Mouse (Mus musculus) CH12.LX (cell line): ENCODE data around the gene Mdga1. TPM values are rescaled to one million over a fixed set of nuclear protein-coding genes. Genes with fewer than 3 reads are reported as not detected.
A peak's percentile ranks its signal among the peaks of the same experiment; 100 is the strongest.

Source experiments
- DNase-seq: peaks from one replicate; pipeline ENCODE4 v3.0.0-alpha.2; 2013; ENCODE audit errors: extremely low read depth
- H3K27ac ChIP-seq: 2 replicates; pipeline ENCODE4 v1.5.1; 2012; ENCODE audit warnings: low read depth, mild to moderate bottlenecking, control low read depth, moderate library complexity; ENCODE audit not compliant: insufficient read depth
- H3K27me3 ChIP-seq: replicated peaks from 2 replicates; pipeline ENCODE3; 2012; ENCODE audit warnings: inconsistent platforms
- H3K36me3 ChIP-seq, 2 experiments: replicated peaks in 1 of 2; 2 replicates each; pipeline versions ENCODE3 to v1.6.1; 2012; ENCODE audit warnings: inconsistent platforms in 1 of 2, low read length in 1 of 2, mild to moderate bottlenecking in 1 of 2, mixed read lengths in 1 of 2, moderate library complexity in 1 of 2; ENCODE audit not compliant: control insufficient read depth in 1 of 2, insufficient read depth in 1 of 2
- H3K4me1 ChIP-seq, 2 experiments: 2 replicates each; pipeline ENCODE4 v1.6.1; 2012; ENCODE audit warnings: inconsistent platforms in 1 of 2, moderate library complexity in 1 of 2; ENCODE audit not compliant: insufficient read depth in 2 of 2, control insufficient read depth in 1 of 2
- H3K4me2 ChIP-seq: 2 replicates; pipeline ENCODE4 v1.6.1; 2012; ENCODE audit warnings: low read depth, mild to moderate bottlenecking, control low read depth; ENCODE audit not compliant: poor library complexity, insufficient read depth, severe bottlenecking
- H3K4me3 ChIP-seq, 3 experiments: fragments of 150-350 bp in 1 of 3; sonication (generic) in 1 of 3; replicated peaks in 1 of 3; 2 replicates each; pipeline versions ENCODE3 to v1.5.1; 2011 to 2012; ENCODE audit warnings: low read depth in 2 of 3, low read length in 2 of 3, mild to moderate bottlenecking in 2 of 3, moderate library complexity in 2 of 3, control low read depth in 1 of 3, improper control_type of control experiment in 1 of 3, inconsistent platforms in 1 of 3, mixed read lengths in 1 of 3; ENCODE audit not compliant: poor library complexity in 1 of 3
- H3K79me2 ChIP-seq: replicated peaks from 2 replicates; pipeline ENCODE4 v1.6.1; 2012; ENCODE audit warnings: mild to moderate bottlenecking, moderate library complexity; ENCODE audit not compliant: control insufficient read depth, poor library complexity, insufficient read depth, severe bottlenecking; ENCODE audit errors: extremely low read depth
- H3K9ac ChIP-seq: 2 replicates; pipeline ENCODE4 v1.6.1; 2012; ENCODE audit warnings: low read depth, mild to moderate bottlenecking, control low read depth, moderate library complexity; ENCODE audit not compliant: insufficient read depth
- H3K9me3 ChIP-seq: replicated peaks from 2 replicates; pipeline ENCODE3; 2012; ENCODE audit warnings: low read length, inconsistent platforms, mixed read lengths
- CHD1 ChIP-seq: IDR thresholded peaks from 2 replicates; pipeline ENCODE4 v1.6.1; 2012; ENCODE audit warnings: low read depth, low read length, improper control_type of control experiment, inconsistent platforms
- CTCF ChIP-seq, 2 experiments: IDR thresholded peaks in 1 of 2; conservative IDR thresholded peaks in 1 of 2; 2 replicates each; pipeline ENCODE4 v1.5.1; 2011 to 2012; ENCODE audit warnings: low read depth in 2 of 2, low read length in 2 of 2, improper control_type of control experiment in 1 of 2, inconsistent platforms in 1 of 2, mild to moderate bottlenecking in 1 of 2, moderate library complexity in 1 of 2
- ELF1 ChIP-seq: IDR thresholded peaks from 2 replicates; pipeline ENCODE4 v1.6.1; 2014; ENCODE audit warnings: low read depth, mild to moderate bottlenecking, inconsistent platforms, low read length, improper control_type of control experiment
- ETS1 ChIP-seq: conservative IDR thresholded peaks from 2 replicates; pipeline ENCODE4 v1.6.1; 2012; ENCODE audit warnings: low read depth, mild to moderate bottlenecking, inconsistent platforms, low read length, improper control_type of control experiment, moderate library complexity
- HCFC1 ChIP-seq: IDR thresholded peaks from 2 replicates; pipeline ENCODE4 v1.6.1; 2012; ENCODE audit warnings: low read depth, mild to moderate bottlenecking, inconsistent platforms, low read length, improper control_type of control experiment
- IRF4 ChIP-seq: IDR thresholded peaks from 2 replicates; pipeline ENCODE4 v1.6.1; 2014; ENCODE audit warnings: low read depth, mild to moderate bottlenecking, inconsistent platforms, low read length, improper control_type of control experiment
- MAFK ChIP-seq: IDR thresholded peaks from 2 replicates; pipeline ENCODE4 v1.6.1; 2011; ENCODE audit warnings: low read length, improper control_type of control experiment; ENCODE audit not compliant: insufficient replicate concordance
- MAZ ChIP-seq: IDR thresholded peaks from 2 replicates; pipeline ENCODE4 v1.6.1; 2012; ENCODE audit warnings: low read depth, mild to moderate bottlenecking, inconsistent platforms, low read length, improper control_type of control experiment, moderate library complexity
- MYC ChIP-seq: IDR thresholded peaks from 2 replicates; pipeline ENCODE4 v1.6.1; 2011; ENCODE audit warnings: low read depth, mild to moderate bottlenecking, improper control_type of control experiment, low read length
- NELFE ChIP-seq: IDR thresholded peaks from 2 replicates; pipeline ENCODE4 v1.6.1; 2011; ENCODE audit warnings: low read depth, low read length, improper control_type of control experiment
- NRF1 ChIP-seq: IDR thresholded peaks from 2 replicates; pipeline ENCODE4 v1.6.1; 2014; ENCODE audit warnings: low read depth, mild to moderate bottlenecking, inconsistent platforms, low read length, improper control_type of control experiment, moderate library complexity
- SIN3A ChIP-seq: IDR thresholded peaks from 2 replicates; pipeline ENCODE4 v1.6.1; 2012; ENCODE audit warnings: low read length, improper control_type of control experiment, inconsistent platforms
- SMC3 ChIP-seq: IDR thresholded peaks from 2 replicates; pipeline ENCODE4 v1.6.1; 2011; ENCODE audit warnings: low read depth, low read length, improper control_type of control experiment
- TBP ChIP-seq: conservative IDR thresholded peaks from 2 replicates; pipeline ENCODE4 v1.6.1; 2011; ENCODE audit warnings: low read depth, low read length, improper control_type of control experiment
- TCF12 ChIP-seq: IDR thresholded peaks from 2 replicates; pipeline ENCODE4 v1.6.1; 2014; ENCODE audit warnings: low read depth, mild to moderate bottlenecking, inconsistent platforms, low read length, improper control_type of control experiment
- ZC3H11A ChIP-seq: IDR thresholded peaks from 2 replicates; pipeline ENCODE4 v1.6.1; 2012; ENCODE audit warnings: low read depth, mild to moderate bottlenecking, inconsistent platforms, low read length, improper control_type of control experiment
- ZNF384 ChIP-seq: IDR thresholded peaks from 2 replicates; pipeline ENCODE4 v1.6.1; 2012; ENCODE audit warnings: low read depth, low read length, improper control_type of control experiment, inconsistent platforms
- dilution Hi-C: fragments of 300-500 bp; cut with MboI; formaldehyde crosslinking; loops from 2 replicates; pipeline ENCODE4 v1.14.3; 2020; ENCODE audit warnings: low sequenced_read_pairs; ENCODE audit not compliant: extremely low pct_unique_long_range_greater_than_20kb, extremely low pct_ligation_motif_present
- in situ Hi-C: fragments of 300-500 bp; cut with MboI; formaldehyde crosslinking; loops from 3 replicates; pipeline ENCODE4 v1.14.3; 2019; ENCODE audit warnings: low sequenced_read_pairs, low pct_ligation_motif_present, low pct_unique_long_range_greater_than_20kb, mixed read lengths
- polyA plus RNA-seq: library from polyadenylated mRNA; unstranded; fragments of >175 nt; gene quantifications from 2 replicates; pipeline ENCODE4 v1.2.1, GENCODE M21; 2012; ENCODE audit warnings: low read depth; ENCODE audit not compliant: insufficient read length
- total RNA-seq, 2 experiments: library from RNA; depleted of rRNA; stranded (reverse); fragments of 300-350 nt in 1 of 2; fragments of >200 nt in 1 of 2; gene quantifications; 2 replicates each; pipeline ENCODE4 v1.2.3; 2012 to 2014

The Mdga1 gene
- total and polyA plus RNA-seq, 3 experiments = 0.29 to 0.39 (median 0.38) TPM

GRCm38 (mm10) chr17:29798151-29798550 is 171.7 kb downstream of the Mdga1 start:
- H3K27me3 ChIP-seq = peaks cover 8% of the 10 kb centered on the region
- no peak overlapping the region for H3K4me2 ChIP-seq
- no peak for DNase-seq
- in situ Hi-C loops (loop anchor here (10.0 kb wide), 1 partner anchor 57 kb away; no protein-coding TSS in a partner anchor), dilution Hi-C loops (loop anchor here (25.0 kb wide), 1 partner anchor 89 kb away; no protein-coding TSS in a partner anchor)
- no peak overlapping the region for H3K27ac ChIP-seq
- peaks cover 5 to 46% of the 10 kb centered on the region in 2 experiments for H3K4me1 ChIP-seq
- TF ChIP-seq SMC3 (no peak), NRF1 (no peak), IRF4 (no peak), CHD1 (no peak), NELFE (no peak), ZNF384 (no peak), TCF12 (no peak), HCFC1 (no peak), MAFK (no peak)
- TF ChIP-seq, all 38 proteins: peak for 0
- Histone ChIP-seq H3K36me3 (no peaks in the 10 kb centered on the region), H3K9ac (no peak overlapping the region), H3K79me2 (no peaks in the 10 kb centered on the region), H3K9me3 (no peaks in the 10 kb centered on the region), H3K4me3 (no peak overlapping the region)

- Histone ChIP-seq H3K9ac (no peak overlapping the region), H3K4me3 (no peak overlapping the region), H3K9me3 (no peaks in the 10 kb centered on the region), H3K4me2 (peak overlapping the region; percentile 8; the same call in 1 of the 2 replicates), H3K4me1 (peaks cover 5 to 46% of the 10 kb centered on the region in 2 experiments), H3K79me2 (no peaks in the 10 kb centered on the region), H3K27me3 (peaks cover 2% of the 10 kb centered on the region), H3K27ac (no peak overlapping the region), H3K36me3 (no peaks in the 10 kb centered on the region)
- dilution Hi-C loops = loop anchor here (25.0 kb wide), 1 partner anchor 91 kb away; no protein-coding TSS in a partner anchor
- no peak for DNase-seq
- in situ Hi-C loops = loop anchor here (10.0 kb wide), 1 partner anchor 58 kb away; no protein-coding TSS in a partner anchor
- peak; percentile 13; the same call in 1 of the 2 replicates for TF ChIP-seq ELF1
- TF ChIP-seq ETS1 = no peak
- TF ChIP-seq ZC3H11A = no peak
- TF ChIP-seq SIN3A = no peak
- no peak for TF ChIP-seq MAZ
- TF ChIP-seq TCF12 = no peak
- no peak for TF ChIP-seq TBP
- TF ChIP-seq CTCF (conservative IDR thresholded peaks at IDR 0.05 in 1 of 2, IDR thresholded peaks at IDR 0.05 in 1 of 2; ENCODE audit: low read depth in 2 of 2, low read length in 2 of 2) = peak in 1 of 2 experiments; percentile 58; a peak in 2 of 4 replicates
- no peak for TF ChIP-seq MYC
- peak; percentile 46 for TF ChIP-seq SMC3
Observed at GRCm38 (mm10) chr17:29796787-29797186, 173.1 kb downstream of the Mdga1 start.
